Mouse (Mus musculus) lung, adult 2 months (tissue): ENCODE results near the gene Etv4.

Experiments used
- CTCF ChIP-seq: fragments of 200-500 bp; IDR thresholded peaks from 2 replicates; pipeline ENCODE4 v1.5.1; 2011; ENCODE audit warnings: mild to moderate bottlenecking, low read length, control low read depth; ENCODE audit not compliant: insufficient read depth
- POLR2A ChIP-seq: fragments of 200-500 bp; IDR thresholded peaks from 2 replicates; pipeline ENCODE4 v1.6.1; 2011; ENCODE audit warnings: low read depth, mild to moderate bottlenecking, control low read depth, low read length, borderline replicate concordance; ENCODE audit errors: extremely low read depth

DNA sequence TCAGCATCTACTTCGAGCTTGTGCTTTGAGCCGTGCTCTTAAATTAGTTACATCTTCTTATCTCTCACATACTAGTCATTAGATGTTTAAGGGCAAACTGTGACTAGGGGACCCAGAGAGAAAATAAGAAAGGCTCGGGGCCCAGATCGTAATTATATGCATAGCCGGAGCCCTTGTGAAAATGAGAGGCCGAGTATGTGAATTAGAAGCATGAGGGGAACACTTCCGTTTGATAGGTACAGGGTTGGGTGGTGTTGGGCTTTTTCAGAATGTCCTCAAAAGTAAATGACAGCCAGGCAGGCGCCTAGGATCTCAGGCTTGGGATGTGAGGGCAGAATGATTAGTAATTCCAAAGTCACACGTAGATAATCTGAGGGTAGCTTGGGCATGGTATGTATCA lies 51.6 kb downstream of the Etv4 start:
- TF ChIP-seq CTCF = no peak
- TF ChIP-seq POLR2A = no peak
